Mouse (Mus musculus) cerebellum, adult 2 months (tissue): ENCODE results near the gene Med20.

Experiments used
- CTCF ChIP-seq: fragments of 200-500 bp; IDR thresholded peaks from 2 replicates; pipeline ENCODE4 v1.5.1; 2011; ENCODE audit warnings: low read depth, mild to moderate bottlenecking, control low read depth, low read length, moderate library complexity, borderline replicate concordance; ENCODE audit not compliant: insufficient read depth
- POLR2A ChIP-seq: fragments of 200-500 bp; IDR thresholded peaks from 2 replicates; pipeline ENCODE4 v1.6.1; 2011; ENCODE audit warnings: low read length, control low read depth, borderline replicate concordance; ENCODE audit not compliant: insufficient read depth

DNA sequence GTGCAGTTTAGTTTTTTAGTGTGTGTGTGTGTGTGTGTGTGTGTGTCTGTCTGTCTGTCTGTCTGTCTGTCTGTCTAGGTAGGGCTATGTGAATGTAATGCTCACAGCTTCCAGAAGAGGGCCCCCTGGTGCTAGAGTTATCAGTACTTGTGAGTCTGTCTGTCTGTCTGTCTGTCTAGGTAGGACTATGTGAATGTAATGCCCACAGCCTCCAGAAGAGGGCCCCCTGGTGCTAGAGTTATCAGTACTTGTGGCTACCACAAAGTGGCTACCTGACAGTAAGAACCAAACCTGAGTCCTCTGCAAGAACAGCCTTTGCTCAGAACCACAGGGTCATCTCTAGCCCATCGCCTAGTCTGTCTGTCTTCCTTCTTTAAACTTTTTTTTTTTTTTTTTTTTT lies 35.3 kb downstream of the Med20 start:
- TF ChIP-seq CTCF (peak; percentile 34; the same call in 1 of the 2 replicates), POLR2A (no peak)
